Mouse (Mus musculus) myocyte (in vitro differentiated cells): ENCODE measurements around the gene Gm49337.

Experiments
- MYOD1 ChIP-seq, 3 experiments: IDR thresholded peaks; one replicate each; pipeline ENCODE4 v1.6.1; 2011; ENCODE audit warnings: control low read depth in 2 of 3, low read depth in 2 of 3, mild to moderate bottlenecking in 2 of 3, moderate library complexity in 1 of 3; ENCODE audit not compliant: insufficient read length in 2 of 3, control insufficient read depth in 1 of 3
- MYOG ChIP-seq, 3 experiments: IDR thresholded peaks; one replicate each; pipeline ENCODE4 v1.6.1; 2011; ENCODE audit warnings: control low read depth in 2 of 3, low read depth in 2 of 3, mild to moderate bottlenecking in 2 of 3; ENCODE audit not compliant: insufficient read length in 2 of 3, control insufficient read depth in 1 of 3, insufficient read depth in 1 of 3
- POLR2A ChIP-seq: IDR thresholded peaks from one replicate; pipeline ENCODE4 v1.6.1; 2011; ENCODE audit warnings: low read depth, mild to moderate bottlenecking, control low read depth, moderate library complexity; ENCODE audit not compliant: insufficient read length
- TCF12 ChIP-seq: IDR thresholded peaks from one replicate; pipeline ENCODE4 v1.6.1; 2011; ENCODE audit warnings: mild to moderate bottlenecking, control low read depth; ENCODE audit not compliant: poor library complexity, insufficient read depth, severe bottlenecking
- USF1 ChIP-seq: IDR thresholded peaks from one replicate; pipeline ENCODE4 v1.6.1; 2011; ENCODE audit warnings: low read depth, mild to moderate bottlenecking, control low read depth, moderate library complexity

DNA sequence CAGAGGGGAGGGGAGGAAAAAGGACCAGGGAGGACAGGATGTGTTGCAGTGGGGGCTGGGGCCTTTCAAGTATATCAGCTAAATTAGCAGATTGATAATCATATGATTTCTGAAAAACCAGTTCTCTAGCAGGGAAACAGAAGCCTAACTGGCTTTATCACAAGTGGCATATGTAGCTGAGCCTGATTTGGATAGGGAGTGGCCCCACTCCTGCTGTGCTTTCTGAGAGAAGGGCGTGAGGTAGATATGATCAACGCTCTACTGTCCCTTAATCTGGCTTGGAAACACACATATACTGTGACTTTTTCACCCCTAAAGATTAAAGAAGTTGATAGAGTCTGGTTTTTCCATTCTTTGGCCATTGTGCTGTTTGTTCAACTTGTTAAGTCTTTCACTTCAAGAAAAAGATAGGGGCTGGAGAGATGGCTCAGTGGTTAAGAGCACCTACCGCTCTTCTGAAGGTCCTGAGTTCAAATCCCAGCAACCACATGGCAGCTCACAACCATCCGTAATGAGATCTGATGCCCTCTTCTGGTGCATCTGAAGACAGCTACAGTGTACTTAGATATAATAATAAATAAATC lies 47.3 kb upstream of the Gm49337 start:
- TF ChIP-seq POLR2A (no peak), TCF12 (no peak), USF1 (no peak), MYOD1 (IDR thresholded peaks at IDR 0.05; ENCODE audit: control insufficient read depth in 1 of 3, insufficient read length in 2 of 3, low read depth in 2 of 3) (no peak), MYOG (IDR thresholded peaks at IDR 0.05; ENCODE audit: control insufficient read depth in 1 of 3, insufficient read depth in 1 of 3, insufficient read length in 2 of 3, low read depth in 2 of 3) (no peak)
